Mouse (Mus musculus): Measurements from ENCODE around the gene Nnmt. TPM values are rescaled to one million over a fixed set of nuclear protein-coding genes. Genes with fewer than 3 reads are reported as not detected.

Nnmt gene
- not detected for total RNA-seq (2023)

DNA sequence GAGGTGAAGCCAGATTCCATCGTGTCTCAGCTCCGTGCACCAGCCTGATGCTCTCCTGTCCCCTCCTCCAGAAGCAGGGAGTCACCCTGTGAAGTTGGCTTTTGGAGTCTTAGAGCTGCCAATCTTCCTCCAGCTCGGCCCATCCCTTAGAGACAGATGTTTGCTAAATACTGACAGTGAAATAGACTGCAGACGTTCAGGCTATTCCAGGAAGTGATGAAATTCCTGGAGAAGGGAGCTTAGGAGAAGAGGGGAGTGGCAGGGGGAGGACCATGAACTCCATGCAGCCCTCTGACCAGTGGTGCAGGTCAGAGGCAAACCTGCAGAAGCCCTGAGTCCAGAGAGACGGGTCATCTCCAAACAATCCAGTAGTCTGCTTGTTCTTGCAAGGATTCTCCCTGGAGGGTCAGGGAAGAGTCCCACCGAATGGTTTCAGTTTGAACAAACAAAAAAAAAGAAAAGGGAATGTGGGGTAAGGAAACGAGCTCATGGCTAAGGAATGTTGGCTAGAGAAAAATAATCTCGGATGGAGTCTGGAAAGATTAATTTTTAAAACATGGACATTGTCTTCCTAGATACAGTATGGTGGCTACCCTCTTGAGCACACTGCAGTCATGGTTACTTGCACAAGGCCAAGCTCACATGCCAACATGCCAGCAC is at the start of gene Nnmt:
Gene Nnmt, minus strand, starts transcription at position 215 of the 660 bp plus-strand sequence.

Other genes with a start within 250 kb of the Nnmt start
- gene Rexo2, start 124.5 kb downstream of the Nnmt start, total RNA-seq (2023) = 10 to 100 TPM; 32.6 to 41.2 TPM
- 10 to 100 TPM; 81.6 to 86.6 TPM for gene Rbm7, start 109.9 kb downstream of the Nnmt start, total RNA-seq (2023)
- gene Gm5617, start 109.7 kb downstream of the Nnmt start, total RNA-seq (2023) = 10 to 100 TPM; 17.9 to 22.4 TPM
- 1 to 10 TPM; 5.3 to 6.3 TPM for gene Zbtb16, start 231.1 kb upstream of the Nnmt start, total RNA-seq (2023)